Mouse (Mus musculus) liver, postnatal 0 days (tissue): ENCODE data around the gene Cdc7.

ENCODE experiments used
- CTCF ChIP-seq: sonication (generic); IDR thresholded peaks from 2 replicates; pipeline ENCODE4 v1.5.1; 2016; ENCODE audit warnings: antibody characterized with exemption, low read depth
- EP300 ChIP-seq: IDR thresholded peaks from 2 replicates; pipeline ENCODE4 v1.6.1; 2016; ENCODE audit warnings: antibody characterized with exemption, low read depth, mild to moderate bottlenecking

- no peak for TF ChIP-seq CTCF
- no peak for TF ChIP-seq EP300
Measured at GRCm38 (mm10) chr5:106948683-106949082, 15.4 kb upstream of the Cdc7 start.
